Mouse (Mus musculus) lung, postnatal 10 days (tissue): Measurements from ENCODE around the gene Eaf1.

ENCODE experiments used
- DNase-seq: peaks from one replicate; pipeline ENCODE4 v3.0.0; 2021

The Eaf1 gene

DNA sequence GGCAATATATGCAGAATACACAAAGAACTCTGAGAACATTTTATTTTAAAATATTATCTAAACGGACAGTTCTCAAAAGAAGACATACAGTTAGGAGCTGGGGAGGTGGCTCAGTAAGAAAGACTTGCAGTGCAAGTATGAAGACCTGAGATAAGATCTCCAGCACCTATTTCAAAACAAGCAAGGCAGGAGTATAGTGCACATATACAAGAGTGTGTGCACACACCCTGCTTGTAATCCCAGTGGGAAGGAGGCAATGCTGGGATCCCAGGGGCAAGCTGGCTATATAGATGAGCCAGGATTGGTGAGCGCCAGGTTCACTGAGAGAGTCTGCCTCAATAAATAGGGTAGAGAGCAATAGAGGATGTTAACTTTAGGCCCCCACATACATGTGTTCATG, 21.7 kb downstream of the Eaf1 start:
- DNase-seq = no peak

DNA sequence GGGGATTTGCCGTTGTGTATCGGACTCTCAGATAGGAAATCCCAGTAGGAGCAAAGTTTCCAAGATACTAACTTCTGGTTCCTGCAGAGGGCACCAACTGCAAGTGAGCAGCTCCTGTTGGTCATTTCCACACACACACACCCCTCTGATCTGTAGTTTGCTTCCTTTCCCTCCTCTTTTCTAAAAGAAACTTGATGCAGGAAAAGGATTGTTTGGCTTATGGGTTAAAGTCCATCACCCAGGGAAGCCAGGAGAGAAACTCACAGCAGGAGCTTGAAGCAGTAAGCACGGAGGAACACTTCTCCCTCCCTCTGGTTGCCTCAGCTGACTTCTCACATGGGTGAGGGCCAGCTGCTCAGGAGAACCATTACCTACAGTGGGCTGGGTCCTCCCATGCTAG, 25.0 kb downstream of the Eaf1 start:
- peak; percentile 65 for DNase-seq

DNA sequence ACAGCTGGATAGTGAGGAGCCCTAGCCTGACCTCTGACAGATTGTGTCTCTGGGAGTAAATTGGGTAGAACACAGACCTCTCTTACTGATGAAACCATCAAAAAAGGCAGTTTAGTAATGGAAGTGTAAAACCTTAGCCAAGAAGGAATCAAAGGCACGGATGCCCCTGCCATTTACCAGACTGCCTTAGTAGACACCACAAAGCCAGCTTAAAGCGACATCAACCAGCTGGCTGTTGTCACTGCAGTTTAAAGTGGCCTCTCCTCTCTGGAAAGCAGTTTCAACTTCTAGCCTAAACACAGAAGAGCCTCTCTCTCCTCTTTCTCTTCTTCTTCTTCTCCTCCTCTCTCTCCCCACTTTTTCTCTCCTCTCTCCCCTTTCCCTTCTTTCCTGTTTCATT, 27.1 kb downstream of the Eaf1 start:
- peak; percentile 27 for DNase-seq

DNA sequence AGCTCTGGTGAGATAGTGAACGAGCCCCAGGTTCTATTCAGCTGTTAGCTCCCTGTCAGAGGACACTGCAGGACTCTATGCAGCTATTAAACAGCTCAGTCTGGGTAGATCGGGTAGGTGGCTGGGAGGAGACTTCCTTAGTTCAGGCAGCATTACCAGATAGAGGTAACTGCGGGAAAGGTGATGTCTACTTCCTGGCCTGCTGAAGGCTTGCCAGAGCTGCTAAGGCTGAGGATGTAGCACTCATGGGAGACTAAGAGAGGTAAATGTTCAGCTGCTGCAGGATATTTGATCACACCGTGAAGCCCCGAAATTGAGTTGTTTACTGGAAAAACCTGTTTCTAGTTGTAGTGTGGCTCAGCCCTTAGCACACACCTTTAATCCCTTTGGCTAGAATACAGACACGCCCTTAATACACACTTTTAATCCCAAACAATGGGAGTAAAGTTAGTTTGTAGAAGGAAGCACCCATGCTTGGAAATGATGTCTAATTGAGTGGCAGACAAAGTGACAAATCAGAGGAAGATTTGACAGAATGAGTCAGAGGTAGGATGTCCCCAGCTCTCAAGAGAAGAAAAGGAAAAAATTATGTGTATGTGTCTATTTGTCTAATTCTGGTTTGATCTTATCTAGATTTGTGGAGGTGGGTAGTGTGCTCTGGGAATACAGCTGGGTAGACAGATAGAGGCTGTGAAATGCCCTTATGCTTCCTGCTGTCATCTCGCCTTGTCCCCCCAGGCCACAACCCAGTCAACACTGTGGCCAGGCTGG, 31.0 kb downstream of the Eaf1 start:
- no peak for DNase-seq

DNA sequence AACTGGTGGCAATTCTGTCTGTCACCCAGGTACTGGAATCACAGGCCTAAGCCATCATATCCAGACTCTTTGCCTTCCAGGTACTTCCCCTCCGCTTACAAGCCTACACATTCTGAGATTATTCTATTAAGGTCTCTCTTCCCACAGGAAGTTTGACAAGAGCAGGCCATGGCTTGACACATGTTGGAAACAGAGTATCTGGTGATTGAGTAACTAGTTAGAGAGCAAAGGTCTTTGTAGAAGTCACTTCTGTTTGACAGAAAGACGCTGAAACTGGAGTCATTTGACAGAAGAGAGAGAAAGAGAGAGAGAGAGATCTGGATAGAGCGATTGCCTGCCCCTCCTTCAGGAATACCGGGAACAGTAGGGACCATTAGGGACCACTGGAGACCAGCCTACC, 36.6 kb downstream of the Eaf1 start:
- no peak for DNase-seq

DNA sequence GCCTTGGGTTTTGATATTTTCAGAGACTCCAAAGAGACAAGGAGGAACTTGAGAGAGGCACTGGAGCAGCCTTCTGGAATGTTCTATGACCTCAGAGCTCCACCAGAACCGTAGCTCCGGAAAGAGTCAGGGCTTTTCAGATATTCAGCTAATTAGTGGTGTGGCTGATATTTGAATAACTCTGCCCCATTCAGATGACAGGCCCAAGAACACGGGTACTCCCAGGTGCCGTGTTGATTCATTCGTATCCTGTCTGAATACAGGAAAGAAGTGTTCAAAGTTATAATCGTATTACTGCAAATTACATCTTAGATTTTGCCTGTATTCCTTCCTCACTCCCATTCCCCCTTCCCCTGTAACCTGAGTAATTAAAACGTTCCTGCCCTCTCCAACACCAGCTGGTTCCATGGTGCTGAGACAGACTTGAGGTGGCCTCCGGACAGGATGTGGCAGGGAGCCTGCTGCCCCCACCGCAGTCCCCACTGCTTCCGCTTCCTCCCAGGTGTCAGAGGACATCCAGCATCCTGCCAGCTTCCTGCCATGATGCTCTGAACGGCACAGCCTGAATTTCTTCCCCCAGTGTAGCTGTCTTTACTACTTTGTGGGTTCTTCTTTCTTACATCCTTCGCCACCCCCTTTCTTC, 37.4 kb downstream of the Eaf1 start:
- peak; percentile 66 for DNase-seq

DNA sequence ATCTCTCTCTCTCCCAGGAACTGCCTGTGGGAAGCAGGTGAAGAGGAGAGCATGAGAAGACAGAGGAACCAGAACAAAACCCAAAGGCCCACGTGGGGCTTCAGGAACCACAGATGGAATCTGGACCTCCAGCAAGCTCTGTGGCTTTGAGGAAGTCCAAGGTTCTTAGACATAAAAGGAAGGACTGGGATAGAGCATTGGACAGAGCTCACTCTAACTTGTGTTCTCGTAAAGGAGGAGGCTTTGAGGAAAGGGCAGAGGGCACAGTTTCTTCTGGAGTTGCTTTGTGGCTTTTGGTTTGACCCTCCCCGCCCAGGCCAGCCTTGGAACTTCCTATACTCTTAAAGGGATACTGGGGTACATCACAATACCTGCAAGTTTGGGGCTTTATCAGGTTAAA, 38.5 kb downstream of the Eaf1 start:
- no peak for DNase-seq

DNA sequence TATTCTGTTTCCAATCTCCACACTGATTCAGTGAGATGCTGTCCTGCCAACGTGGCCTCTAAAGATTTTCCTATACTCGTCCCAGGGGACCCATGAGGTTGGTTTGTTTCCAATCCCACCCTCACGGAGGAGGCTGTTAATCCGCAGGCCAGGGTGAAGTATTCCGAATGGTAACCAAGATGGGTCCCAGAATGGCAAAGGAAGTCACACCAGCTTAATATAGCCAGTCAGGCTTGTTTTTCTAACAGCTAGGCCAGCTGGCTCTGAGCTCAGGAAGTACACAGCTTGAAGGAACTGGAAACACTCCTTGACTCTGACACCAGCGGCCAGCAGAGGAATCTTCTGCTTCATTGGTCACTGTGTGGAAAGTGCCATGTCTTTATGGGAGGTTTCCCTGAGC, 43.1 kb downstream of the Eaf1 start:
- peak; percentile 80 for DNase-seq

DNA sequence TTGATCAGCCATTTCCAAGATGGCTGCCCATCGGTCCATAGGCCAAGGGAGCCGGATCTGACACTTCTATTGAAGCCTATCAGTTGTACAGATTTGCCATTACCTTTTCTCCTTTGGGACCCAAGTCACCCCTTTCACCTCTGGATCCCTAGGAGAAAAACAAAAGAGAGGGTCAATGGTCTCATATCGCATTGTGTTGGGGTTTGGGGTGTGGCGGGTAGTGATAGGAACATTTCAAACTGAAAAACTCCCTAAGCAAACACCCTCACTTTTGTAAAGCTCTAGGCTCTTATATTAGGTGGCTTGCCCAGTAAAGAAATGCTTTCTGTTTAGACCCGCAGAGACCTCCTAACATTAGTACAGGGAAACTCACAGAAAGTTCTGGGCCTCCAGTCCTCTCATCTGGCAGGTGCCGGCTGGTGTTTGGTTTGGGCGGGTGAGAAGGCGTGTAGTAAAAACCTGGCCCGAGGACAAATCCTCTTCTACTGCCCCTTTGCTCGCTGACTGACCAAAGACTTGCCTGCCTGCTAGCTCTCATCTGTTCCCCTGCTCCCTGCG, 49.8 kb downstream of the Eaf1 start:
- DNase-seq = no peak

DNA sequence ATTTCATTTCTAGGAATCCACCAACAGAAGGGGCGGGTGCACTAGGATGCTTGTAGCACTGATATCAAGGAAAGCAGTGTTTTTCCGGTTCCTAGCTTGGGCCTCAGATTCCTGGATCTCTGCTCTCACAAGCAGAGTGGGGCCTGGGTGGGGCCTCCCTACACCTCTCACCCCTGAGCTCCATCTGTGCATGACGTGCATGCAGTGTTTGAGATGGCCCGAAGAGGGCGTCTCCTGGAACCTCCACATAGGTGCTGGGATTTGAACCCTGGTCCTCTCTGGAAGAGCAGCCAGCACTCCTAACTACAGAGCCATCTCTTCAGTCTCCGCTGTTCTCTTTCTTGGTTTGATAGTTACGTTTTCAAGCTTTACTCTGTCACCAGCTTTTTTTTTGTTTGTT, 60.8 kb downstream of the Eaf1 start:
- DNase-seq = no peak

DNA sequence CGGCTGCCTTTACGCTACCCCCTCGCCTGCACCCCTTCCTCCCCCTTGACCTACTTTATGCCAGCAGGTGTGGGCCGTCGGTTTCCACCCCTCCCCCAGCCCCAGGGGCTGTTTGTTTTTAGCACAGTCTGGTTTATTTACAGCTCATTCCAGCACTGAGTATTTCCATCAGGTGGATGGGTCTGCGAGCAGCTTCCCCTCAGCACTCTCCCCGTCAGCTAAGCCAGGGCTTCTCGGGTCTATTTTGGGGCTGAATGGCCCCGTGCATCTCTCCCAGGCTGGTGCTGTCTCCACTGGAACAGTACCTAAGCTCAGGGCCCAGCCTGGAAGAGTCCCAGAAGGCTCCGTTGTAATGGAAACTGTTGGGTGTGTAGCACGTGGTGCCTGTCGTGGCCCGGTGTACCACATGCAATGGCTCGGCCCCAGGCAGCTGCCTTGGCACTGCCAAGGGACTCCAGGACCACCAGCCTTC, 61.8 kb downstream of the Eaf1 start:
- peak; percentile 60 for DNase-seq

DNA sequence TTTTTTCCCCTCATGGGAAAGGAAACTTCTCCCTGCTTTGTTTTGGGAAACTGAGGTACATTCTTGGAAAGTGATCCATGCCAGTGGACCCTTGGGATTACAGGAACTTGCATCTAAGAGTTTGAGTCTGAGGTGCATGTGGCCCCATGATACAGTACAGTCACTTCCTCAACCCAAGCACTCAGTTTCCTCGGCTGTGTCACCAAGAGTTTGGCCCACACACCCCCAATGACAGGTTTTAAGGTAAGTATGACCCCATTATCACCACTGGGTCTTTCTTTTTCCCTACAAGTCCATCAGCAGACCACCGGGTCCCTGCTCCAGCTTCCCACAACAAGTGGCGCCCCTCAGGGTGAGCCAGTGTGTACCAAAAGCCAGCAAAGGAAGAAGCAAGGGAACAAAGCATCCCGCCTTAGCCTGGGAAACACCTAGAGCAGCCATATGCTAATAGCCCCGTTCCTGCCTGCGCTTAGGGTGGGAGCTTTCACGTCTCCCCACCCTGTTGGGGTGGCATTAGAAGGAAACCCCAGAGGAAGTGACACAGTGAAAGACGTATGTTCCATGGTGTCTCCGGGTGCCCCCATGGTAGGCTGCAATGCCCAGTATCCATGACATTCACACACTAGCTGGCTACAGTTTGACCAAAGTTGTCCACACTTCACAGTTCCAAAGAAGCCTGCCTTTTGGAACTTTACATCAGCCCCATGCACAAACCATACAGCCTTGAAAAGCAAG, 62.5 kb downstream of the Eaf1 start:
- DNase-seq = no peak

DNA sequence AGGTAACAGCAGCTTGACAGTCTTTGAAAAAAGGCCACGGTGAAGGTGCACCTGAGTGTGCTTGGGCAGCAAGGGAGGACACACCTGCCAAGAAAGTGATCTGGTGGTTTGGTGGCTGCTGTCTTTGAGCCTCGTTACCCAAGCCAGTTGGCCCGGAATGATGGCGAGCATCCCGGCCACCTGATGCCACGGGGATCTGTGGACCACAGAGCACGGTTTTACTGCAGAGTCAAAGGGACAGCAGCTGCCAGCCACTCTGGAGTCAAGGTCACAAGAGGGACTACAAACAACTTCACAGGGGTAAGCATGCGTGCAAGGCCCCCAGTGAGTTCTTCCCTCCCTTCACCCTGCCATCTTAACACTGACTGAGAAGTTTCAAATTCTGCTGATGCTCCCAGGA, 63.1 kb downstream of the Eaf1 start:
- no peak for DNase-seq

DNA sequence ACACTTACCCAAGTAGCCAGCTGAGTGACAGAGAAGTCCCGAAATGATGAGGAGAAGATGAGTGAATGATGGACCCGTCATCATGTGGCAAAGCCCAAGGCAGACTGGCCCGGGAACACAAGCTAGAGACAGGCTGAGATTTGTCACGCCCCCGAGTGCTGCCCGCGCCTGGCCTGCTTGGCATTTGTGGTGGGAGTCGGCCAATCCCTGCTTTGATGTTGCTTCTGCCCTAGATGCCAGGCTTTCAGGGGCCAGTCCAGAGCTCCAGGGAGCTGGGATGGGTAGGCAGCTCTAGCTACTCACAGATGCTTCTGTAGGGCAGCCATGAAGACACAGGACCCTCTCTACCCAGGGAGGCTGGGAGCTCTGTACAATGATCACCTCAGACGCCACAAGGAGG, 63.6 kb downstream of the Eaf1 start:
- peak; percentile 29 for DNase-seq

DNA sequence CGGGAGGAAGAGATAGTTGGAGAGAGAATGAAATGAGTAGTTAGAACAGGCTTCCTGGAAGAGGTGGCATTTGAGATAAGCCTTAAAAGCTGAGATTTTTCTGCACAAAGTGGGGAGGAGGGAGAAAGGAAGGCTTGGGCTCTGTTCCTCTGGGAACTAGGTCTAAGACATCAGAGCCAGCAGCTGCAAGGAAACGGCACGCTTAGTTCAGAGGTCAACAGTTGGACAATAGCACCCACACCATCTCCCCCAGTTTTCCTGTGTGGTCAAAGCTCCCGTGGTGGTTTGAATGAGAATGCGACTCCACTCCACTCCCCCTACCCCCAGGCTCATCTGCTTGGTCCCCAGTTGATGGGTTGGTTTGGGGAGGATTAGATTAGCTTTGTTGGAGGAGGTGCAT, 65.0 kb downstream of the Eaf1 start:
- DNase-seq = peak; percentile 81
